Mouse (Mus musculus): ENCODE data around the gene Fancc. TPM values are rescaled to one million over a fixed set of nuclear protein-coding genes. Genes with fewer than 3 reads are reported as not detected.

Gene Fancc
- polyA plus RNA-seq, 1 experiment from 2014 or later: 13.5 TPM

- peaks cover 15% of the 10 kb centered on the region for H3K4me1 ChIP-seq
- no peaks in the 10 kb centered on the region for H3K9me3 ChIP-seq (replicated peaks)
- H3K27me3 ChIP-seq (replicated peaks): no peaks in the 10 kb centered on the region
- H3K27ac ChIP-seq: no peak overlapping the region
- ATAC-seq: no peak
- no peak overlapping the region for H3K4me2 ChIP-seq
- no peak overlapping the region for H3K9ac ChIP-seq
- WGBS (ENCODE audit: insufficient replicate concordance): 73% methylated on average over 3 of the region's 3 CpGs
- H3K4me3 ChIP-seq: no peak overlapping the region
- H3K36me3 ChIP-seq: peaks cover 14% of the 10 kb centered on the region; the same call in 1 of the 2 replicates
Observed at GRCm38 (mm10) chr13:63309563-63309962, 187.5 kb downstream of the Fancc start.

DNA sequence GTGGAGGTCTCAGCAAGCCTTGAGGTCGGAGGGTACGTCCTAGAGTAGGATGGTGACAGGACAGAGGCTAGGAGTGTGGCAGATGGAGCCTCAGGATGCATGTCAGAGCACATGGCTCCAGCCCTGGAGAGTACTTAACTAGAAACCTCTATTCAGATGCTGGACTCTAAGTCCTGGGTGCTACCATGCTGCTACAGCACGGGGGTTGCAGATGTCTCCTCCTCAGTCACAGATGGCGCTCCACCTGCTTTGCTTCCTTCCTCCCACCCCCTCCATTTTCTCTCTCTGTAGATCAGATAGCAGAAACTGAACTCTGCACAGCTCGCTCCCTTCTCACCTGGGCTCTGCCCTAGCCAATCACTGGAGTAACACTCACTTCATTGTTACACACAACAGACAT lies 190.3 kb downstream of the Fancc start:
- no peak overlapping the region for H3K4me3 ChIP-seq
- peaks cover 33% of the 10 kb centered on the region for H3K36me3 ChIP-seq
- no peaks in the 10 kb centered on the region for H3K4me1 ChIP-seq
- no peak overlapping the region for H3K4me2 ChIP-seq
- no peaks in the 10 kb centered on the region for H3K27me3 ChIP-seq (replicated peaks)
- 76% methylated on average over 5 of the region's 5 CpGs for WGBS (ENCODE audit: insufficient replicate concordance)
- no peak overlapping the region for H3K9ac ChIP-seq
- H3K27ac ChIP-seq: no peak overlapping the region
- no peak for ATAC-seq
- no peaks in the 10 kb centered on the region for H3K9me3 ChIP-seq (replicated peaks)

GRCm38 (mm10) chr13:63305160-63306011 lies 191.7 kb downstream of the Fancc start:
- no peak overlapping the region for H3K4me2 ChIP-seq
- H3K9me3 ChIP-seq (replicated peaks): no peaks in the 10 kb centered on the region
- no peaks in the 10 kb centered on the region for H3K4me1 ChIP-seq
- H3K4me3 ChIP-seq: no peak overlapping the region
- 74% methylated on average over 16 of the region's 16 CpGs for WGBS (ENCODE audit: insufficient replicate concordance)
- peak; percentile 27; the same call in 1 of the 2 replicates for ATAC-seq
- no peak overlapping the region for H3K27ac ChIP-seq
- H3K27me3 ChIP-seq (replicated peaks): no peaks in the 10 kb centered on the region
- no peak overlapping the region for H3K9ac ChIP-seq
- peaks cover 45% of the 10 kb centered on the region for H3K36me3 ChIP-seq

GRCm38 (mm10) chr13:63304799-63305159 lies 192.3 kb downstream of the Fancc start:
- peaks cover 51% of the 10 kb centered on the region for H3K36me3 ChIP-seq
- ATAC-seq: no peak
- H3K4me1 ChIP-seq: no peaks in the 10 kb centered on the region
- no peak overlapping the region for H3K4me3 ChIP-seq
- no peaks in the 10 kb centered on the region for H3K27me3 ChIP-seq (replicated peaks)
- 70% methylated on average over 3 of the region's 3 CpGs for WGBS (ENCODE audit: insufficient replicate concordance)
- H3K9ac ChIP-seq: no peak overlapping the region
- H3K27ac ChIP-seq: no peak overlapping the region
- H3K9me3 ChIP-seq (replicated peaks): no peaks in the 10 kb centered on the region
- no peak overlapping the region for H3K4me2 ChIP-seq

GRCm38 (mm10) chr13:63304124-63304792 lies 192.8 kb downstream of the Fancc start:
- Histone ChIP-seq H3K36me3 (peaks cover 55% of the 10 kb centered on the region), H3K9me3 (replicated peaks) (no peaks in the 10 kb centered on the region), H3K9ac (no peak overlapping the region), H3K4me1 (no peaks in the 10 kb centered on the region), H3K4me2 (no peak overlapping the region), H3K27ac (no peak overlapping the region), H3K27me3 (replicated peaks) (no peaks in the 10 kb centered on the region), H3K4me3 (no peak overlapping the region)
- 60% methylated on average over 6 of the region's 6 CpGs for WGBS (ENCODE audit: insufficient replicate concordance)
- ATAC-seq: no peak

GRCm38 (mm10) chr13:63302381-63302780 lies 194.7 kb downstream of the Fancc start:
- H3K36me3 ChIP-seq: peaks cover 73% of the 10 kb centered on the region
- no peak overlapping the region for H3K9ac ChIP-seq
- H3K4me1 ChIP-seq: no peaks in the 10 kb centered on the region
- H3K4me2 ChIP-seq: no peak overlapping the region
- WGBS (ENCODE audit: insufficient replicate concordance): 87% methylated on average over 5 of the region's 5 CpGs
- ATAC-seq: no peak
- no peak overlapping the region for H3K4me3 ChIP-seq
- no peak overlapping the region for H3K27ac ChIP-seq
- no peaks in the 10 kb centered on the region for H3K27me3 ChIP-seq (replicated peaks)
- no peaks in the 10 kb centered on the region for H3K9me3 ChIP-seq (replicated peaks)

DNA sequence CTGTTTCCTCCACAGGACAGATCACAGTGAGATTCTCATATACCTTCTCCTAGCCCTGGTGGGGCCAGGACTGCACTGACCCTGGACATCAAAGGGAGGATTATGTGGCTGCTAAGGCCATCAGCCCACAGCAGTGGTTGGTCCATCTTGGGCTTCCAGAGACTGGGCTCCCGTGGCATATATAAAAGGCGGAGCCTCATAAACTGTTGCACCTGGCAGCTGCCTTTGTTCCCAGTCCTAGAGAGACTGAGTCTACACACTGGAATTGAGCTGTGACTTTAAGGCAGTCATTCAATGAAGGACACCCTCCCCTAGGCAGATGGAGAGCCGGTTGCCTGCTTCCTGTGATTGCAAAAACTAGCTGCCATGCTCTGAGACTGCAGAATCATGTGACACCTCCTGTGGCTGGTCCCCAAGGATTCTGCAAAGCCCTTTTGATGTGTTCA lies 195.3 kb downstream of the Fancc start:
- Histone ChIP-seq H3K27ac (no peak overlapping the region), H3K4me3 (no peak overlapping the region), H3K27me3 (replicated peaks) (no peaks in the 10 kb centered on the region), H3K9ac (no peak overlapping the region), H3K4me2 (no peak overlapping the region), H3K36me3 (peaks cover 79% of the 10 kb centered on the region), H3K9me3 (replicated peaks) (no peaks in the 10 kb centered on the region), H3K4me1 (no peaks in the 10 kb centered on the region)
- 56% methylated on average over 3 of the region's 3 CpGs for WGBS (ENCODE audit: insufficient replicate concordance)
- no peak for ATAC-seq

DNA sequence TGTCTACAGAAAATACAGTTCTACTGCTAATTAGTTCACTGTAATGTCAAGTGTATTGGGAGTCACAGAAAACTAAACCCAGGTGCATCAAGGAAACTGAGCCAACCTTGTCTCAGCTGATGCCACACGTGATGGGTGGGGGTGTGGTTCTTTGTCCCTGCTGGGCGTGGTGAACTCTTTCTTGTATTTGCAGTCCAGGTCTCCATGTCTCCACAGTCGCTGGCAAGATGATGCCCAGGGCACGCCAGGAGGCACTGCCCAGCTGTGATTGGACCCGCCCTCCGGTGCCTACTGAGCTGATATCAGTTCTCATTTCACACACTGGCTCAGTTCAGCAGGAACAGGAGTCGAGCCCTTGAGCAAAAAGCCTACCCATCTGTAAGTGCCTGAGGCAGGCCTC lies 196.1 kb downstream of the Fancc start:
- H3K27ac ChIP-seq: no peak overlapping the region
- no peak overlapping the region for H3K9ac ChIP-seq
- no peak overlapping the region for H3K4me3 ChIP-seq
- no peaks in the 10 kb centered on the region for H3K27me3 ChIP-seq (replicated peaks)
- H3K9me3 ChIP-seq (replicated peaks): no peaks in the 10 kb centered on the region
- no peak overlapping the region for H3K4me2 ChIP-seq
- 74% methylated on average over 7 of the region's 7 CpGs for WGBS (ENCODE audit: insufficient replicate concordance)
- H3K36me3 ChIP-seq: peaks cover 84% of the 10 kb centered on the region
- H3K4me1 ChIP-seq: no peaks in the 10 kb centered on the region
- no peak for ATAC-seq

DNA sequence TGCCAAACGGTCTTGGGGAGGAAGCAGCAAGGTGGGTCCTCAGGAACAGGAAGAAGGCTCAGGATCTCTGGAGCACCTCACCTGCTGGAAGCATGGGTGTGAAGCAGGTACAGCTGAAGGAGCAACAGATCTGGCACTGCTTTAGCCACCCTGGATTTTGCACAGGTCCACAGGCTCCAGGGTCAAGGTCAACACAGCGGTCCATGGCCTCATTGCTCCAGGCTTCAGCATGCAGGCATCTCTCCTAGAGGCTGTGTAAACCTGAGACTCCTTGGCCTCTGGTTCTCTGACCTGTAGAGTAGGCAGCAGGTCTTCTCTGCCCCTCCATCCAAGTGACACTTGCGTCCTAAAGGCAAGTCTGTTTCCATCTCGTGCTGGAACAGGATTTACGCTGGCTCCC lies 198.1 kb downstream of the Fancc start:
- ATAC-seq: no peak
- 83% methylated on average over 5 of the region's 5 CpGs for WGBS (ENCODE audit: insufficient replicate concordance)
- H3K9ac ChIP-seq: no peak overlapping the region
- H3K9me3 ChIP-seq (replicated peaks): no peaks in the 10 kb centered on the region
- no peaks in the 10 kb centered on the region for H3K27me3 ChIP-seq (replicated peaks)
- H3K36me3 ChIP-seq: peaks cover 74% of the 10 kb centered on the region
- H3K4me3 ChIP-seq: no peak overlapping the region
- no peak overlapping the region for H3K4me2 ChIP-seq
- peaks cover 3% of the 10 kb centered on the region; the same call in 1 of the 2 replicates for H3K4me1 ChIP-seq
- H3K27ac ChIP-seq: no peak overlapping the region

- Histone ChIP-seq H3K9me3 (replicated peaks) (no peaks in the 10 kb centered on the region), H3K9ac (no peak overlapping the region), H3K27ac (no peak overlapping the region), H3K27me3 (replicated peaks) (no peaks in the 10 kb centered on the region), H3K4me3 (no peak overlapping the region), H3K4me1 (peaks cover 7% of the 10 kb centered on the region; the same call in 1 of the 2 replicates), H3K4me2 (no peak overlapping the region), H3K36me3 (peaks cover 64% of the 10 kb centered on the region)
- ATAC-seq: no peak
- WGBS (ENCODE audit: insufficient replicate concordance): 87% methylated on average over 3 of the region's 3 CpGs
Observed at GRCm38 (mm10) chr13:63297933-63298332, 199.1 kb downstream of the Fancc start.

GRCm38 (mm10) chr13:63297003-63297402 lies 200.1 kb downstream of the Fancc start:
- Histone ChIP-seq H3K4me2 (no peak overlapping the region), H3K9me3 (replicated peaks) (no peaks in the 10 kb centered on the region), H3K9ac (no peak overlapping the region), H3K27ac (no peak overlapping the region), H3K4me1 (peaks cover 7% of the 10 kb centered on the region; the same call in 1 of the 2 replicates), H3K27me3 (replicated peaks) (no peaks in the 10 kb centered on the region), H3K36me3 (peaks cover 56% of the 10 kb centered on the region), H3K4me3 (no peak overlapping the region)
- 82% methylated on average over 2 of the region's 2 CpGs for WGBS (ENCODE audit: insufficient replicate concordance)
- ATAC-seq: no peak

- no peaks in the 10 kb centered on the region for H3K27me3 ChIP-seq (replicated peaks)
- peaks cover 50% of the 10 kb centered on the region for H3K36me3 ChIP-seq
- H3K4me1 ChIP-seq: peaks cover 7% of the 10 kb centered on the region; the same call in 1 of the 2 replicates
- no peak overlapping the region for H3K9ac ChIP-seq
- no peak overlapping the region for H3K27ac ChIP-seq
- no peak overlapping the region for H3K4me2 ChIP-seq
- no peaks in the 10 kb centered on the region for H3K9me3 ChIP-seq (replicated peaks)
- 81% methylated on average over 11 of the region's 11 CpGs for WGBS (ENCODE audit: insufficient replicate concordance)
- no peak overlapping the region for H3K4me3 ChIP-seq
- no peak for ATAC-seq
Observed at GRCm38 (mm10) chr13:63296300-63296699, 200.8 kb downstream of the Fancc start.

All from liver, embryonic 12.5 days (tissue).